Mouse (Mus musculus) myocyte (in vitro differentiated cells): ENCODE measurements at regions not wholly inside any gene's neighbourhood (a gene's known extent, or its start where the extent isn't known, plus 50 kb on each side); places are given as distances from the start of the nearest gene placed in this dataset.

Source experiments
- MYOD1 ChIP-seq, 3 experiments: IDR thresholded peaks; one replicate each; pipeline ENCODE4 v1.6.1; 2011; ENCODE audit warnings: control low read depth in 2 of 3, low read depth in 2 of 3, mild to moderate bottlenecking in 2 of 3, moderate library complexity in 1 of 3; ENCODE audit not compliant: insufficient read length in 2 of 3, control insufficient read depth in 1 of 3
- POLR2A ChIP-seq: IDR thresholded peaks from one replicate; pipeline ENCODE4 v1.6.1; 2011; ENCODE audit warnings: low read depth, mild to moderate bottlenecking, control low read depth, moderate library complexity; ENCODE audit not compliant: insufficient read length
- POLR2AphosphoS2 ChIP-seq: IDR thresholded peaks from one replicate; pipeline ENCODE4 v1.6.1; 2011; ENCODE audit warnings: low read depth, control low read depth; ENCODE audit not compliant: insufficient read length
- USF1 ChIP-seq: IDR thresholded peaks from one replicate; pipeline ENCODE4 v1.6.1; 2011; ENCODE audit warnings: low read depth, mild to moderate bottlenecking, control low read depth, moderate library complexity

DNA sequence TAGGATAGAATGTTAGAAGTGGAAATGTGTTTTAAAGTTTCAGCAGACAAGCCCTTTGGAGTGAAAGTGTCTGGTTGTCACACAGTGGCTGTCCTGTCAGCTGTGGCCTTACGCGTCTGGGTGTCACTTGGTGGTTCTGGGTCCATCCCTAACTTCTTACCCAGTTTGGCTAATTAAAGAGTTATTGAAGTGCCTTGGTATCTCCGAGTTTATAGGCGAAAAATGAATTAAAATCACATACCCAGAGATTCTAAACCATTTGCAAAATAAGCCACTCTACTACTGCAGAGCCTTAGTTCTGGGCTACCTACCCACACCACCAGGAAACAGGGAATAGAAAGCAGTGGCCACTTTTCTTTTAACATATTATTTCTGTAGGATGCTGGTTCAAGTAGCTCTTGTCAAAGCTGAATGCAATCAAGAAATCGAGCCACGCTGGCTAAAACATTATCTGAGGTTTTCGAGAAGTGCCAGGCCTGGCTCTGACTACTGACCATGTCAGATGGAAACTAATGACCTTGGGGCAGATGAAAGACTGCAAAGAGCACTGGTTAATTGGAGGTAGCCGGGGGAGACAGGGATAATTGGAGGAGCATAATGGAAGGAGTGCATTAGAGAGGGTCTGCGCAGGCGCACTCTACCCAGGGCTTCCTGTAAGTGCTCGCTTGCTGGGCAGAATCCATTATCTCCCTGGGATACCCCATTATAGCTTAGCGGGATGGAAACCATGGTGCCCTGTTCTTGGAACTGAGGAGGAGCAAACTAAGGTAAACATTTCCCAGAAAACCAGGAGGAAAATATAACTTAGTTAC lies 96.8 kb upstream of the Rasgrp1 start:
- no peak for TF ChIP-seq MYOD1 (IDR thresholded peaks at IDR 0.05; ENCODE audit: control insufficient read depth in 1 of 3, insufficient read length in 2 of 3, low read depth in 2 of 3)
- TF ChIP-seq USF1, result no peak
- TF ChIP-seq POLR2A, result no peak
- TF ChIP-seq POLR2AphosphoS2, result no peak
